Mouse (Mus musculus): Measurements from ENCODE around the gene Hacd4.

DNA sequence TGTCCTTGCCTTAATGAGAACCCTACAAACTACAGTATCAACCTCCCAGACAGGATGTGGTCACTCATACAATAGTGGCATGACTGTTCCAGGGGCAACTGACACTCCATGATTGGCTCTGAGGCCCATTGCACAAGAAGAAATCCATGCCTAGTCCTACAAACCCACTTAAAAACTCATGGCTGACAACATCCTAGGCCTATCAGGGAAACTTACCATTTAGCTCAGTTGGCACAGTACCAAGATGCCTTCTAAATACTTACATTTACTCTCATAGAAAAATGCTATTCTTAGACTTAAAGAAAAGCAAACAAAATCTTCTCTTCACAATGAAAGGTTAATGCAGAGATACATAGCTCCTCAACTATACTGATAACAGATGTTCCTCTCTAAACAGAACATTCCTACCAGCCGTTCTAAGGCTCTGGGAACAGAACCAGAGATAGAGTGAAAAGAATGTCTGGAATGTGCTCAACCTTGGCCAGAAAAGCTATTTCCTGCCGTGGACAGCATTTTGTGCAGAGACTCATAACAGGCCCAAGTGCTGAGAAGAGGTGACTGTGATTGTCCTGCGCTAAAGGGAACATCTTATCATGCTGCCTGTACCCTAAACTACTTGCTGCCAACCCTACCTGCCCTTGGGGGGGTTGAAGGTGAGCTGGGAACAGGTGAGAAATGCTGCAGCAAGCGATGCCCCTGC lies 37.9 kb upstream of the Hacd4 start:
- TF ChIP-seq CTCF (IDR thresholded peaks at IDR 0.05; ENCODE audit: control insufficient read depth, insufficient read depth, low read length) (no peak), POLR2A (IDR thresholded peaks at IDR 0.05; ENCODE audit: borderline replicate concordance, control insufficient read depth, low read depth, low read length) (no peak)
